Mouse (Mus musculus) megakaryocyte-erythroid progenitor cell, adult 5 weeks (primary cell): ENCODE data around the gene Phldb1. TPM values are rescaled to one million over a fixed set of nuclear protein-coding genes. Genes with fewer than 3 reads are reported as not detected.

Source experiments
- polyA plus RNA-seq: library from polyadenylated mRNA; stranded (reverse); fragments of >175 nt; gene quantifications from 2 replicates; pipeline ENCODE4 v1.2.3, GENCODE M21; 2012

The Phldb1 gene
- polyA plus RNA-seq: 24.3 and 35.2 TPM in 2 replicates

GRCm38 (mm10) chr9:44734524-44735494 lies at the start of gene Phldb1:
Phldb1 (minus strand) TSS chr9:44735198.

GRCm38 (mm10) chr9:44767101-44768028 lies 32.4 kb upstream of the Phldb1 start, which contains the start of the genes Arcn1 and Ift46:
Arcn1 (minus strand) TSS chr9:44767845.
Ift46 (plus strand) TSS chr9:44767908.

GRCm38 (mm10) chr9:44673005-44673404 lies 62.0 kb downstream of the Phldb1 start, which contains the start of gene Treh:
Treh (plus strand) TSS chr9:44673233.

Other genes with a start within 250 kb of the Phldb1 start
- 0.22 and 0.23 TPM in 2 replicates for gene Cxcr5, start 173.3 kb downstream of the Phldb1 start, polyA plus RNA-seq
- gene Ddx6, start 130.3 kb downstream of the Phldb1 start, polyA plus RNA-seq: 28.0 and 36.9 TPM in 2 replicates
- not detected in 2 replicates for gene Treh, start 62.0 kb downstream of the Phldb1 start, polyA plus RNA-seq
- 13.3 and 16.4 TPM in 2 replicates for gene Arcn1, start 32.6 kb upstream of the Phldb1 start, polyA plus RNA-seq
- gene Ift46, start 32.7 kb upstream of the Phldb1 start, polyA plus RNA-seq: 1.5 and 3.0 TPM in 2 replicates
- 0.48 and 0.99 TPM in 2 replicates for gene Tmem25, start 64.1 kb upstream of the Phldb1 start, polyA plus RNA-seq
- gene Ttc36, start 67.9 kb upstream of the Phldb1 start, polyA plus RNA-seq: 0.53 and 0.61 TPM in 2 replicates
- gene Kmt2a, start 146.1 kb upstream of the Phldb1 start, polyA plus RNA-seq: 8.5 and 17.3 TPM in 2 replicates
- 27.7 and 32.7 TPM in 2 replicates for gene Atp5l, start 185.5 kb upstream of the Phldb1 start, polyA plus RNA-seq
- 2.0 and 2.1 TPM in 2 replicates for gene Ube4a, start 230.4 kb upstream of the Phldb1 start, polyA plus RNA-seq
- 0.15 and 0.35 TPM in 2 replicates for gene Cd3g, start 245.2 kb upstream of the Phldb1 start, polyA plus RNA-seq
- 0.04 TPM in 1 of 2 replicates, not detected in the other for gene Cd3d, start 246.6 kb upstream of the Phldb1 start, polyA plus RNA-seq